Comparison of ENCODE assay signal across 8 mouse cellular contexts in the genomic region with DNA sequence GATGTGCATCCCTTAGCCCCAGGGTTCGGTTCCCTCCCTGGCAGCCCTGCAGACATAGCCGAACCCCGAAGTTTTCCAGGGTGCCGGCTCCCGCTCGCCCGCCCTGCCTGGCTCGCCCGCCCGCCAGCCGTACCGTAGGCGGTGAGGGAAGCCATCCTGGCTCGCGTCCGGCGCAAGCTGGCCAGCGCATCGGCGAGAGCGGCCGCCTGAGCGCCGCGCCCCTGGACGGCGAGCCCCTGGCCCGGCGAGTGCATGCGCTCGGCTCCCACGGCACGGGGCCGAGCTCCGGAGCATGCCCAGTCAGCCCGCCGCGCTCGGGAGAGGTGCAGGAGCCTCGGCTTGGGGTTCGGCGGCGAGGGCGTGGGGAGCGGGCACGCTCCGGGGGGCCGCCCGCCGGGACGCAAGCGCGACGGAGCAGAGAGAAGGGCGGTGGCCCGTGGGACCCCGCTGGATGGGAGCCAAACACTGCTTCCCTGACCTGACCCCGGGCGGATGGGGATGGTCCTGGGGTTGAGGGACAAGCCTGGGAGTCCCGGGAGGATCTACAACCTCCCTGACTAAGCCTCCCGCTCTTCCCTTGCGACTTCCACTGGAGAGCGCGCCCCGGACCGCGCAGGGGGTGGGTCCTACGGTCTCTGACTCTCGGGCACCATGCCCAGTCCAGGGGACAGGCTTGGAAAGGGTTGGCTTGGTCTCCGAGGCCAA. TPM values are rescaled to one million over a fixed set of nuclear protein-coding genes. Genes with fewer than 3 reads are reported as not detected.
DNase-seq lines count a peak whose midpoint lies in the region; ATAC-seq and TF ChIP-seq lines count a peak whose summit lies in the region.

A gene (minus strand): TSS at position 272 of the 705 bp plus-strand sequence.

- peak within 1 kb of the TSS; percentile 68 for H3K4me2 ChIP-seq in hindbrain, embryonic 11.5 days (replicated peaks; ENCODE audit: low read depth, low read length)
- peak within 1 kb of the TSS; percentile 92 for H3K4me2 ChIP-seq in stomach, embryonic 14.5 days (replicated peaks; ENCODE audit: low read depth, low read length)

- H3K4me3 ChIP-seq in bone marrow macrophage, adult 2 months (ENCODE audit: insufficient read depth, low read length), result 0 out of 2 replicates have a peak within 1 kb of the TSS, but pooled peaks have one; percentile 5
- peak within 1 kb of the TSS; percentile 41 for H3K4me3 ChIP-seq in hindbrain, embryonic 11.5 days (ENCODE audit: low read depth, low read length)
- H3K4me3 ChIP-seq in stomach, embryonic 14.5 days (ENCODE audit: low read depth, low read length), result peak within 1 kb of the TSS; percentile 52

- H3K27ac ChIP-seq in bone marrow macrophage, adult 2 months (ENCODE audit: insufficient read depth, low read depth, low read length), result no peak within 1 kb of the TSS
- H3K27ac ChIP-seq in hindbrain, embryonic 11.5 days (ENCODE audit: low read depth, low read length), result no peak within 1 kb of the TSS
- H3K27ac ChIP-seq in stomach, embryonic 14.5 days (ENCODE audit: low read length), result no peak within 1 kb of the TSS

- H3K9ac ChIP-seq in hindbrain, embryonic 11.5 days (ENCODE audit: low read depth, low read length), result peak within 1 kb of the TSS; percentile 45; the same call in 1 of the 2 replicates
- H3K9ac ChIP-seq in stomach, embryonic 14.5 days (replicated peaks; ENCODE audit: low read depth, low read length), result 0 out of 2 replicates have a peak within 1 kb of the TSS, but pooled peaks have one; percentile 2

- peak; percentile 82 for ATAC-seq in hindbrain, embryonic 11.5 days (ENCODE audit: low FRiP score)
- peak; percentile 30 for ATAC-seq in megakaryocyte progenitor cell, adult 5-6 weeks (replicated peaks; ENCODE audit: poor library complexity)
- ATAC-seq in stomach, embryonic 14.5 days (ENCODE audit: insufficient number of reproducible peaks, insufficient read depth, low FRiP score, low read depth), result peak; percentile 63
- no peak; the same call in 1 of the 2 replicates for ATAC-seq in erythroblast, adult 5-6 weeks (replicated peaks; ENCODE audit: low FRiP score, poor library complexity, severe bottlenecking)

- no peak for TF ChIP-seq POLR2A in bone marrow macrophage, adult 2 months (IDR thresholded peaks at IDR 0.05; ENCODE audit: borderline replicate concordance, low read depth, low read length)

- H3K4me1 ChIP-seq in bone marrow macrophage, adult 2 months (ENCODE audit: control insufficient read depth, insufficient read depth, low read length), result no peaks in the 10 kb centered on the region
- no peaks in the 10 kb centered on the region; the same call in 1 of the 2 replicates for H3K4me1 ChIP-seq in hindbrain, embryonic 11.5 days (replicated peaks; ENCODE audit: control insufficient read depth, insufficient read depth, low read length)
- no peaks in the 10 kb centered on the region for H3K4me1 ChIP-seq in stomach, embryonic 14.5 days (ENCODE audit: control insufficient read depth, insufficient read depth, low read length)

- no peaks in the 10 kb centered on the region for H3K36me3 ChIP-seq in hindbrain, embryonic 11.5 days (ENCODE audit: control insufficient read depth, insufficient read depth, low read length)
- H3K36me3 ChIP-seq in stomach, embryonic 14.5 days (ENCODE audit: control insufficient read depth, insufficient read depth, low read length), result no peaks in the 10 kb centered on the region

- no peak for TF ChIP-seq CTCF in bone marrow macrophage, adult 2 months (IDR thresholded peaks at IDR 0.05; ENCODE audit: low read depth, low read length)

- no peaks in the 10 kb centered on the region for H3K9me3 ChIP-seq in hindbrain, embryonic 11.5 days (ENCODE audit: control insufficient read depth, low read length)
- no peaks in the 10 kb centered on the region for H3K9me3 ChIP-seq in stomach, embryonic 14.5 days (ENCODE audit: control insufficient read depth, low read depth, low read length)

- peak; percentile 6 for DNase-seq in ES-CJ7 (ENCODE audit: low read depth, low spot score)
- DNase-seq in frontal cortex, adult 2 months (ENCODE audit: extremely low spot score in 1 of 2, low spot score in 1 of 2), result peak in 1 of 2 experiments; percentile 42
- DNase-seq in hindbrain, embryonic 11.5 days (ENCODE audit: low spot score), result peak; percentile 54
- peak in 1 of 2 experiments; percentile 28 for DNase-seq in layer of hippocampus, postnatal 25 days (ENCODE audit: extremely low spot score in 1 of 2, low spot score in 1 of 2)

- peaks cover 32% of the 10 kb centered on the region for H3K27me3 ChIP-seq in hindbrain, embryonic 11.5 days (ENCODE audit: control insufficient read depth, insufficient read depth, low read length)
- H3K27me3 ChIP-seq in stomach, embryonic 14.5 days (ENCODE audit: control insufficient read depth, insufficient read depth, low read length), result peaks cover 13% of the 10 kb centered on the region

- WGBS in hindbrain, embryonic 11.5 days, result under 1% methylated on average over 65 of the region's 70 CpGs
- under 1% methylated on average over 62 of the region's 70 CpGs for WGBS in stomach, embryonic 14.5 days

RNA-seq across cellular contexts. Expression of the gene that starts here (rescaled TPM):
- not detected in 2 replicates for polyA plus RNA-seq in bone marrow macrophage, adult 2 months (2012; ENCODE audit: insufficient read depth, insufficient read length, missing spikeins)
- polyA plus RNA-seq in frontal cortex, adult 2 months (2012; rRNA removed), result 25.2 and 26.9 TPM in 2 replicates
- polyA plus RNA-seq in hindbrain, embryonic 11.5 days (2014; fragmentation: Nextera tagmentation; extraction: Ambion mirVana), result 2.5 and 4.1 TPM in 2 replicates
- 10 to 100 TPM; 19.6 to 22.3 TPM for total RNA-seq in layer of hippocampus, postnatal 25 days (2021)
- 0.44 and 1.4 TPM in 2 replicates for total RNA-seq in megakaryocyte progenitor cell, adult 5-6 weeks (2015)
- 0.54 and 1.6 TPM in 2 replicates for total RNA-seq in megakaryocyte progenitor cell, adult 5-6 weeks (2017)
- polyA plus RNA-seq in stomach, embryonic 14.5 days (2014; fragmentation: Nextera tagmentation; extraction: Ambion mirVana), result 1.2 and 1.5 TPM in 2 replicates
- total RNA-seq in erythroblast, adult 5-6 weeks (2015; ENCODE audit: low replicate concordance), result not detected in 2 replicates
- total RNA-seq in erythroblast, adult 5-6 weeks (2017; ENCODE audit: low replicate concordance), result not detected in 2 replicates

Comparison
In these comparisons a context has a peak if more than half of its experiments do, and no peak if none do; other contexts are left out.
1. RNA of the gene that starts here (total RNA-seq): 19.6 to 22.3 TPM in layer of hippocampus, postnatal 25 days; 0.44 to 1.6 TPM in megakaryocyte progenitor cell, adult 5-6 weeks and not detected in erythroblast, adult 5-6 weeks; every median in the first group is over 4 times any median in the second.
2. Peak in every context shown above with its lines, with median percentiles within 50 percentile points of each other: H3K4me3 ChIP-seq.